Mouse (Mus musculus): ENCODE measurements around the gene Lman2l.

GRCm38 (mm10) chr1:36429511-36429910 is 15.6 kb downstream of the Lman2l start:
- no peak for TF ChIP-seq CTCF (IDR thresholded peaks at IDR 0.05)
- TF ChIP-seq POLR2A (IDR thresholded peaks at IDR 0.05; ENCODE audit: insufficient read depth, low read depth, low read length) = no peak
- TF ChIP-seq EP300 (IDR thresholded peaks at IDR 0.05; ENCODE audit: insufficient read depth, low read depth, low read length) = no peak
